Mouse (Mus musculus) spleen, postnatal 14 days (tissue): ENCODE measurements at regions not wholly inside any gene's neighbourhood (a gene's known extent, or its start where the extent isn't known, plus 50 kb on each side); places are given as distances from the start of the nearest gene placed in this dataset.

ENCODE experiments used
- DNase-seq, 2 experiments: peaks; one replicate each; pipeline ENCODE4 v3.0.0; 2021 to 2022; ENCODE audit warnings: low spot score in 2 of 2

DNA sequence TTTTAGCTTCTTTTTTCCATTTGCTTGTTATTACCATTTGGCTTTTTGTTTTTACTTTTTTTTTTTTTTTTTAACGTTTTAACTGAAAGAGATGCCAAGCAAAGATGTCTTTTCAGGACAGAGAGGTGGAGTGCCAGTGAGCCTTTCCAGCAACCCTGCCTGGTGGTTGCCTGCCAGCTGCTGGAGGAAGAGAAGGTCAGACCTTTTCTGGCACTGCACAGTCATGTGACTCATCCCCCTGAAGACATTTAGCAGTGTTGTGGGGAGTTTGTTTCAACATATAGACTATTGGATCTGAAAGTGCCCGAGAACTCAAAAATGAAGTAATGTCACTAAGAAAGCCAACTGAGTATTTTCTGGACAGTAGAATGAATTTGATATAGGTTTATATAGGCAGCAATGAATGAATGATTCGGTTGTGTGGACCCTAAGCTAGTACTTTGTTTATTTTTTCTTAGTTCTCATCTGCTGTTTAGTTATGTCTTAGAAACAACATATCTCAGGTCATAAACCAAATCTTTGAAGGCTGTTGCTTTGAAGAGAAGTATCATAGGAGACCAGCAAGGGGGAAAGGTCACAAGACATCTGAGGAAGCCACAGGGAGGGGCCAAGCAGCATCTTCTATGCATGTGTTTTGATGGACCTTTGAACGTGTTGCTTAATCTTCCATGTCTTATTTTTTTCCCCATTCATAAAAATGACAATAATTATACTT, 604.2 kb downstream of the Ptprc start:
- no peak for DNase-seq

DNA sequence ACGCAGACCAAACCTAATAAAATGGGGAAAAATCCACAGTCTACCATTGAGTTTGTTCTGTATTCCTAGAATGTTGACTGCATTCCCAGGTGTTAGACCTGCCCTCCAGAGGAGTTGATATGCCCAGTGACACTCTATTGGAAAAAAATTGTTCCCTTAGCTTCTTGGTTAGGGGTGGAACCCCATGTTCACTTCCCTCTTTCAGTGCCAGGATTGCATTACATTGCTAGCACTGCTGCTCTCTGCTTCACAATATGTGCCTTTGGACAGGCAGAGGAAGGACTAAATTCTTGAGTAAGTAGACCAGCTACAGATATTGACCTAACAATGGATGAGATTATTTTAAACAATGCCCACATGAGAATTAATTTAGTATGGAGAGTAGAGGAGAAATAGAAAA, 607.3 kb upstream of the Nr5a2 start:
- DNase-seq: no peak

DNA sequence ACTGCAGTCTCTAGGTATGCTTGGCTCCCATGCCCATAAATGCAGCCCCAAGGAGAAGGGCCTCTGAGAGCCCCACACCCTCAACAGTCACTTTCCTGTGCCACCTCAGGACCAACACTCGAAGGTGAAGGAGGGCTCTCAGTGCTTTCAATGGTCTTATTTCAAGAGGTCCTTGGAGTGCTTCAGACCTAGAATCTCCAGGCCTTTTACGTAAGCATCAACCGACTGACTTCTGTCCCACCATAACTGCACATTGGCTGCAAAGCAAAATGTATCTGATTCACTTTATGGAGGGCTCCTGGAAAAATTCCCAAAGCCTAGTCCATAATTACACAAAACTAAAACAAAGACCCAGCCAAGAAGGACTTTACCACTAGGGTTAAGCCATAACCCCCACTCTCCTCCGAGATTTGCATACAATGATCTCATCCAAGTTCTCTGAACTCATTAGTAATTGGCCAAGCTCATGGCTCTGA, 605.4 kb upstream of the Nr5a2 start:
- DNase-seq: no peak

DNA sequence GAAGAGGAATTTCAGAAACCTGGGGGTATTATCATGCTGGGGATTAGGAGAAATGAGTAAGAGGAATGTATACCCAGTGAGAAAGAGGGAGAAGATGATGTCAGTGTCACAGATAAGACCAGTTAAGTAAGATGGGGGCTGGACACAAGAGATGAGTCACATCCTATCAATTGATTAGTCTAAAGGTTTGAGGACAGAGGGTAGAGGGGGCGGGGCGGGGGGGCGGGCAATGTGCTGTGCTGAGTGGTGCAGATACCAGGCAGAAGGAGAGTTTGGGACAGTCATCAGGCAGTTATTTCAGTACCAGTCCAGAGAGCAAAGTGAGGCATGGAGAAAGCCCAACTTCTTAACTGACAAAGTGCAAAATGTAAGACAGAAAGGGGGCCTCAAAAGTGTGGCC, 601.4 kb upstream of the Nr5a2 start:
- no peak for DNase-seq

DNA sequence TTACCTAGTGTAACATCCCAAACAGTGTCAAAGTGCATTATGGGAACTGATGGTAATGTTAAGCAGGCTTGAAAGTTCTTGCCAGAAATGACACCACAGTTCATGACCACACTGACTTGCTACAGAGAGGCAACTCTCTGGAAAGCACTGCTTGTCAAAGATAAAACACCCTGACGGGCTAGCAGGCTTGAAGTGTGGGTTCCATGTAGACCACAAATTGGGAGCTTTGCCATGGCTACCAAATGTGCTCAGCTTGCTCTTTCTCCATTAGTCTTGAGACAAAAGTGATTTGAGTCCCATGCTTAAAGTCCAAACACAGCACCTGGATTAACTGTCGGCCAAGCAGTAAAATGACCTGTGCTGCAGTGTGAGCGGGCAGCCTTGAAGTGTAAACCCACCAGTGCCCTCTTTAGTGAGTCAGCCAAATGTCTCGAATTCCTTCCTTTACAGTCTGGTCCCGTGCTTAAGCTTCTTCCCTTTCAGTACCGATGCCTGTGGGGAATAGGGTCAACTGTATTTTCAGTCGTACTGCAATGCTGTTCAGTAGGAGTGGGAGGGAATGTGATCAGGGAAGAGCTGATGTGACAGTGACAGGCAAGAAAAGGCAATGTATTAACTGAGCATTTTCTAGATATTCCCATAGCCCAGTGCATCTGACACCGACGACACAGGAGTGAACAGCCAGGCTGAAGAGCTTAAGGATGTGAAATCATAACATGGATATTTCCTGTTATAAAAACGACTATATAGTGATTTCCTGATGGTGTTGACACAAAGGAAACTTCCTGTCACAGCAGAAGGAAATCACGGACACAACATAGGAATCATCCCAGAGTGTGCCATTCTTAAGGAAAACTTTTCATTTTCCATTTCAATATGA, 600.4 kb upstream of the Nr5a2 start:
- DNase-seq: no peak

DNA sequence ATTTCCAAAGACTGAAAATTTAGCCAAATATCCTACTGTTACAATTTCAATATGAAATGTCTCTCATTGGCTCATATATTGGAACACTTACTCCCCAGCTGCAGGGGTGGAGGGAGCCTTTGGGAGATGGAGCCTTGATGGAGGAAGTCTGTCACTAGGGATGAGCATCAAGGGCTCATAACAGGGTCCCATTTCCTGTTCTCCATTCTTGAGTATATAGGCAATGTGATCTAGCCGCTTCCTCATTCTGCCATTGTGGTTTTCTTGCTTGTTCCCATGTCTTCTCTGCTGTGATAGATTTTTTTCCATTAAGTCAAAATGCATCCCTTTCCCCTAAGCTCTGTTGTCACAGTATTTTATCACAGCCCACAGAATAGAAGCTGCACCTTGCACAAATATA, 589.4 kb upstream of the Nr5a2 start:
- no peak for DNase-seq

DNA sequence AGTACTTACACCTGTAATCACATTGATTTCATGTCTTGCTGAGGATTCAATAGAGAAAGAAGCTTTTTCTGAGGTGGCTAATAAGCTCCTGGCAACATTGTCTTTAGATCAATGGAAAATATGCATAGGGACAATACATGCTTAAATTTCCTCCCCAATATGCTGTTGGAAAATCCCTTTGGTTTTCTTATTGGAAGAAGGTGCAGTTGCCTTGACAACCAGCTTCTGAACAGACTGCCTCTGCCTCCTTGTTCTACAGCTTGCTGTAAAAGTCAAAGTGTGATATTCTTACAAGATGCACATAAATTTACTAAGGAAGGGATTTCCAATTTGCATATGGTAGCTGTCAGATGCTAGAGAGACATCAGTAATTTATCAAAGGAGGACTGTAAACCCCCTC, 585.4 kb upstream of the Nr5a2 start:
- no peak for DNase-seq

DNA sequence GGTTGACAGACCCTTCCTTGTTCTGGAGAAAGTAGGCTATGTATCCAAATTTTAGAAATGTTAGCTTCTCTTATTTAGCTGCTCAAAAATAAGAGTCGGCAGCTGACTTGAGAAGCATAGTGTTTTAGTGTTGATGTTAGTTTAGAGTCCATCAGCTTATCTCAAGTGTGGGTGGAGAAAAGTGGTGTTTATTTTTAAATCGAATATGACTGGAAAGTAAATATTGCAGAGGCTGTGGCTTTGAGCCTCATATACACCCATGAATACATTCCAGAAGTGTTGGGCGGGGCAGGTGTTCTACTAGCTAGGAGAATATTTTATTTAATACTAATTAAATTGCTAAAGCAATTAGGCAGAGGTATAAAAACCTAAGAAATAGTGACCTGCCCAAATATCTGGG, 583.6 kb upstream of the Nr5a2 start:
- DNase-seq: no peak

DNA sequence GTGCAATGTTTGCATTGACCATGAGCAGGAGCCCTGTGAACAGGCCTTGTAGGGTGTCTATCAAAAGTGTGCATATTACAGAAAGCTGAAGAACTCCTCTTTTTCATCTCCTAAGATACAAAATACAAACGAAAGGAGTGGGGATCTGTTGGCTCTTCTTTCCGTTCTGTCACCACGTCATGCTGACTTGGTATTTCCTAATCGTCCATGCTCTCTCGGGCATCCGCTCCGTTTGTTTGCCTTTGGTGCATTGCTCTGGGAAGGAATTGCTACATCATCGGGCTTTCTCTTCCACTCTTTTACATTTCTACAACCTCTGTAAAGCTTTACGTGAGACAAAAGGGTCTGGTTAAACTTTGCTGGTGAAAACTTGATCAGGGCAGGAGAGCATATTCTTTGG, 581.2 kb upstream of the Nr5a2 start:
- no peak for DNase-seq

DNA sequence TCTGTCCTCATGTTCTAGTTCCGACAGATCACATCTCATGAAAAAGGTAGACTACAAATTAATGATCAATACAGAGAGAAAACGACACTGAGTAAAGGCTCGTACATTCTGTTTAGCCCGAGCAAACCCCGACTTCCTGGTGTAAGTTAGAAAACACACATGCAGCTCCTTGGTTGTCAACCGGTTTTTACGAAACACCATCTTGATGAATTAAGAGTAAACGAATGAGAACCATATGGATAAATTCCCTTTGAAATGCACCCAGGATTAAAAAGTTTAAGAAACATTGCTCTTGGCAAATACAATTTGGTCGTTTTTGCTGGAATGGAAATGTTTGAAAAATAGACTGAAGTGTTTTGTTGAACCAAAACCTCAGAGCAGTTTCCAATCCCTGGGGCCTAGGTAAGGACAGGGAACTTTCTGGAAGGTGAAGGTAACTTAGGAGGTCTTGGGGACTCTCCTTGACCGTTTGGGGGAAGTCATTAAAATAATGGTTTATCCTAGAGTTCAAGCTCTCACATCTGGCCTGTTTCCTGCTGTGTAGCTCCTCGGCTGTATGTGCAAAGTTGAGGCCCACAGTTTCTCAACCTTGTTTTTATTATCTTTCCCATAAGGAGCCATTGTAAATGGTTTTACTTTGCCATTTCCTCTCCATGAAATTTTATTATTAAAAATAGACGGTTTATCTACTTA, 579.3 kb upstream of the Nr5a2 start:
- DNase-seq: no peak

DNA sequence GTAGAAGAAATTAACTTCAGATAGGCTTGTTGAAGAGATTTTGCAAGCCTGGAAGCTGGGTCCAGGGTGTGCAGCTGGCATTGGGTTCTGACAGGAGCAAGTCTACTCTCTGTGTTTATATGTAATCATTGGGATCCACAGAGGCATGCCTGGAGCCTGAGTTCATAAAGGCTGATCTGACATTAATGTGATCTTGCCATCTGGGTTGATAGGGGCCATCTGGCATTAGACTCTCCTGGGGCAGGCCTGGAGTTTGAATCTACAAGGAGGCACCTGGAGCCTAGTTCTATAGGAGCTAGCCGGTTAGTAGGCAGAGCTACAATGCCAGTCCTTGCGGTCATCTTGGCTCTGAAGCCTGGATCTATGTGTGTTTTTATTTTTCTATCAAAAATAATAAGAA, 554.5 kb upstream of the Nr5a2 start:
- DNase-seq: no peak

DNA sequence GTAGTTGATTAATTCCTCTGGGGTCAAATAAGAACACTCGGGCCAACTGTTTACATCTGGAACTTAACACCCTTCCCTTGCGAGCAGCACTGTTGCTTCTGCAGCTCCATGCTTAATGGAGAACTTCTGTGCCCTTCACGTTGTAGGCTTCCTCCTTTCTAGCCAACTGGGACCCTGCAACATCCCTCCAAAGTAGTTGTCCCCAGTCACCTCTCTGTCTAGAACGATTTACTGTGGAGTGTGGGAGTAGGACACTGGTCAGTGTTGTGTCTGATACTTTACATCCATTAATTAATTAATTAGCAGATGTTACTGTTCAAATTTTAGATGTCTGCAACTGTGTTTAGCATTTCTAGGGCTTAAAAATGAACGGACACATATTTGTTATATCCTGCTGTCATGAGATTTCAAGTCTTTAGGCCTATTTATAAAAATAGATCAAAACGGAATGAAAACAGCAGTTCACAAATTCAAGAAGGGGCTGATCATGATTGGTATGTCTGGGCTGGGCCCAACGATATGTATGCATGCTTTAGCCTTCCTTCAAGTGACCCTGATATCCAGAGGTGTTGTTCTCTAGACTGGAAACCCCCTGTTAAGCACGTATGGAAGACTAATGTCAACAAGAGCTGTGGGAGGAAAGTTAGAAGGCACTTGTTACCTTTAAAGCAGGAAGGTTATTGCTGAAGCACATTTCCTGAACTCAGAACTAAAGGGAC, 543.6 kb upstream of the Nr5a2 start:
- DNase-seq: no peak

DNA sequence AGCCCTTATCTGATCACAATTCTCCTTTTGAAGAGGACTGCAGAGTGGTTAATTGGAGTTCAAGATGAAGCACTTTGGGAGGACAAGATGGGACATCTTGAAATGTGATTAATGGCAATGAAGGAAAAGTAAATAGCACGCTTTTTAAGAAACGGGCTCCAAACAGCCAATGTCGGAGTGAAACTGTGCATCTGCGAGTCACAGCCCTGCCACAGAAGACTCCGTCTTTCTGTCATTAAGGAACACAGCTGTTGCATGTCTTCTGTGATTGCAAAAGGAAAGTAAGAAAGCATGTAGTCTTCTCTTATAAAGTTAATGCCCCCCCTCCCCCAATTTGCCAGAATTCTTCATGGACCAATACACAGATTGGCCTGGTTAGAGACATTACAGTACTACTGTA, 528.0 kb upstream of the Nr5a2 start:
- no peak for DNase-seq

DNA sequence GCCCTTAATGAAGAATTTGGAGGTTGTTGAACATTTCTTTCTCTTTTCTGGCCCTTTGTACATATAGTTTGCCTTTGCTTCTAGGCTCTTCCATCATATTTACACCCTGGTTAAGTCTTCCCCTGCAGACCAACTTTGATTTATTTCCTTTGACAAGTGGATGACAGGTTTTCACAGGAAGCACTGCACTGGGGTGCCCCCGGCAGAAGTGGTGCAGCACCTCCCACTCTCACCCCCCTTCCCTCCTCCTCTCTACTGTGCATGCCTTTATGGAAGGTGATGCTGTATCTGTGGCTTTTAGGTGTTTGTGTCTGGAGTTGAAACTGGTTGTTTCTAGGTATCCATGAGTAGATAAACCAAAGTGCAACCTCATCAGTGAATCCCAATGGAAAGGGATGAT, 518.2 kb upstream of the Nr5a2 start:
- no peak for DNase-seq

DNA sequence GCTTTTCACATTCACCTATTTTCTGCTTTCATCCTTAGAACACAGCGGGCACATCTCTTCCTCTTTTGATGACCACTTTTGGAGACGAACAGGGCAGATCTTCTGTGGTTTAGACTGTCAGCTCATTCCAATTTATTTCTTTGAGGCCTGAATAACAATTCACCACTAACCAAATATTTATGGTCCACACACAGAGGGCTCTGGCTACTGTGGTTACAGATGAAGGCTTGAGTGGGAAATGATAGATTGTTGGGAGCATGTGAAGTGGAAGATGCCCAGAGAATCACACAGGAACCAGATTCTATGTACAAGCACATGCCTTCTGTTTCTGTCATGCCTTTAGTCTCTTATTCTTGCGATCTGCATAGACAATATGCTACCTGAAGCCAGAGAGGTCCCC, 517.0 kb upstream of the Nr5a2 start:
- DNase-seq: no peak

DNA sequence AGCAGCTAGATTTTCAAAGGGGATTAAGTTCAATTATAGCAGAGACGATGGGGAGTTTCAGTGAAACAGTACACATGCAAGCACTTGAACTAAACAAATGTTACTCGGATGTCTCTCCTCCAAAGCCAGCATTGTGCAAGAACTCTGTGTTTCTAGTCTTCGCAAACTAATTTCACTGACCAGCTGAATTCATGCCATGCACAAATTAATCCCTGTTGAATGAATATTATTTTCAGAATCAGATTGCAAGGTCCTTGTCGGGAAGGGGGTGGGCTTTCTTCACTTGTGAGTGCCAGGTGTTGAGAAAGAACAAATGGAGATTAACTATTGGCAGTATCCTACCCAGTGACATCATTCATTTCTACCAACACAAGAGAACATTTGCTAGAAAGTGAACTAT, 514.6 kb upstream of the Nr5a2 start:
- no peak for DNase-seq

DNA sequence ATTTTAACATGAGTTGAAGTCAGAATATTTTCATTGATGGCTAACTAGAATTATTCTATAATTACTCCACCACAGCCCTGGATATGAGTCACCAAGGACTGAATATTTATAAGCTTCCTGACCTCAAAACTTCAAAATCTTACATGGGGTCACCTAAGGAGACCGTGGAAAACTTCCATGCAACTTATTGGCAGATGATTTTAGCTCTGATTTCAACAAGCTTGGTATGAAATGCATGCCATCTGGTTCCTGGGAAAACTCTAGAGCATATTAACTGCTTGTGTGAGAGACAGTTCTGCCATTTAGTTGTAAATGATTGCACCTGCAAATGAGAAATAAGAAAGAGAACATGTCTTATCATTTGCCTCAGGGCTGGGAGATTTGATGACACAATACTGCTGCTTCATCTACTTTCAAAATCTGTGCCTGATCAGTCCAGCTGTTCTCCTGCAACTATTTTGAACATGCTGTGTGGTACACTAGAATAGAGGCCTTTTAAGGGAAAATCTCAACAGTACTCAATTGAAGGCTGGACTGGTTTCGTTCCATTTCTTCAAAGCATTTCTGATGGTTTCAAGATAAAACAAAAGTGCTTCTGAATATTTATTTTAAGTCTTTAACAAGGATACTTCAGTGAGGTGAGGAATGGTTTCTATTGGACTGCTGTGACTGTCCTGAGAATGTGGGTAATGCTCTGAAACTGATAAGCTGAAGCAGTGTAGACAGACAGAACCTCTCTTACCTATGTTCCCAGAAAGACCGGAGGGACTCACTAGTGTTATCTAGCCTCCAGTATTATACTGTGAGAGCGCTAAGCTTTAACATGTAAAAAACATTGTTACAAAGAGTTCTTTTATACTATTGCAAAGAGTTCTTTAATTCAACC, 513.8 kb upstream of the Nr5a2 start:
- DNase-seq: no peak

DNA sequence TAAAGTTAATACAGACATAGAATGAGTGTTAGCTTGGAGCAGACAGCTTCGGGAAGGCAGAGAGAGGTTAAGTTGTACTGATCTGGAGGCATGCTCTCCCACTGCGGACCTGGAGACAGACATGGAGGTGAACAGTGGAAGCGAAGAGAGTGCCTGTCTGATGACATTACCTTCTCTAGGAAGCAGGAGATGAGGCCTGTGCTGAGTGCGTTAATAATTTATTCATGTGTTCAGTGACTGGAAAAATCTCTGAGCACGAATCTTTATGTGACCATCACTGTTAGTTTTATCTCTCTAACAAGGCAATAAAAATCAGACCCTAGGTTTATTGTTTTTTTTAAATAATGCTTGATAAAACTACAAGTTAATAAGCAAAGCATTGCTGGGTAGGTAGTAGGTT, 504.7 kb upstream of the Nr5a2 start:
- DNase-seq: no peak

DNA sequence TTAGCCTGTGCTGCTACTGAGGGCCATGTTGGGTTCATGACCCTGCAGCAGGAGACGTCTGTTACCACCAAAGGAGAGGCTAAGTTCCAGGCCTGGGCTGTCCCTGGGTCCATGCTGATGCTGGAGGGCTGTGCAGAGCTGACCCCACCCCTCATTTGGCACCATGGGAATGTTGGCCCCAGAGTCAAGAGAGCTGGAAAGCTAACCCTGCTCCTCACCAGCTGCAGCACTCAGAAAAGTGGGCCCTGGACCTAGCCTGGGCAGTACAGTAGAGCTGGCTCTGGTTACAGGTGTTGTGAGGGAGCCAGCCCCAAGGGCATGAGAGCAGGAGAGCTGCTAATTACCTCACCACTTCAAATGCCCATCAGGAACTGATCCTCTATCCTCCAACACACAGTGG, 500.9 kb upstream of the Nr5a2 start:
- no peak for DNase-seq

DNA sequence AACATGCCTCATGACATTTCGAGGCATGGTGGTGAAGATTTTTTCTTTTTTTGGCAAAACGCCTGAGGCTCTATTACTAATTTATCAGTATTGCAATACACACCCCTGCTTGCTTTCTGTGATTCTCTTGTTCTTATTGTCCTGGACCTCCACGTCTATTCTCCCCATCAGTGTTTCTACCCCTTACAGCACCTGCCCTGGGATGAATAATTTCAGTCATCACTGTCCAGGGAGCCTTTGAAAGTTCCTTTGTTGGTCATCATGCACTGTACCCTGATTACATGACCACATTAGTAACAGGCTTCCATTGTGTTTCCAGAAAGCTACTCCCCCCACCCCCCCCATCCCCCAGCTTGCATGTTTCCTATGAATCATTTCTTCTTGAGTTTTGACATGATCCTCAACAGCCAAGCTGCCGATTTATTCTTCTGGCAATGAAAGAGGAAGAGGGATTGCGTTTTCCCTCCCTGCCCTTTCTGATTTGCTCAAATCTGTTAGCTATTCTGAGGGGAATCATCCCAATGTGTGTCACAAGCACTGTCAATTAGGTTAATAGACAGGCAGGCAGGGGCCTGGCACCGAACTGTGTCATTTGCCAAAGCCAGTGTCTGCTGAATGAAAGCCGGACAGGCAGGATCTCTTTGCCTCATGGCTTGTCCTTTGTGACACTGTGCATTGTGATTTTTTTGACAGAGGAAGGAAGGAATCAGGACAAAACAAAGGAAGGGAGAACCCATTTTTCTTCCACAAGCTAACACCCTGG, 493.4 kb upstream of the Nr5a2 start:
- no peak for DNase-seq
